ENCODE assay signal across 38 mouse cellular contexts in the genomic region with DNA sequence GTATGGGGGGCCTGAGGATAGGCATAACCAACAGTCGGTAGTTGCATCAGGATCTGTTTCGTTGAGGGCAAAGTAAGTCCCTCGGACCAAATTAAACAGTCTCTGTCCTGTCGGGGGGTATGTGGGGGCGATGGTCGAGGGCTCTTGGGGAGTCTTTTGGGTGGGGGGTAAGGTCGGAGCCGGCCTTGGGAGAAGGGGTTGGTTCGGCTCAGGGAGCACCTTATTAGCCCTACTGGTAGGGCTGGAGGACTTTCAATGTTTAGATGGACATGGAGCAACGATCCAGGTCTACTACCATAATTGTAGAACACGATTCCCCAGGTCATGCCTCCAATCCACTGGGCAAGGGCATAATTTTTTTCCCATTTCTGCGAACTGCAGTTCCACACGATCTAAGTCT. TPM values are rescaled to one million over a fixed set of nuclear protein-coding genes. Genes with fewer than 3 reads are reported as not detected.
"Had no signal": no experiment of that assay in that cellular context is flagged by ENCODE, and none has a peak within 500 bp of the region (broad histone marks: within the 10 kb centered on the region; RNA-seq: fewer than 3 reads in every experiment).

No protein-coding gene starts in this region.

- DNase-seq: cerebellum, adult 2 months; cerebellum, adult 8-10 months; cerebellum, adult 9-10 months; cerebellum, adult 9-11 months; cerebellum, postnatal 10 days; cerebellum, postnatal 14 days; cerebellum, postnatal 25 days; cerebellum, postnatal 36 days; embryo, embryonic 11 days; forebrain, postnatal 0 days; gastrocnemius, adult 2 months; gastrocnemius, postnatal 10 days; gastrocnemius, postnatal 14 days; gastrocnemius, postnatal 25 days; gastrocnemius, postnatal 36 days; heart, adult 18-20 months had no signal

- H3K27ac ChIP-seq: embryonic facial prominence, embryonic 12.5 days; embryonic facial prominence, embryonic 13.5 days; embryonic facial prominence, embryonic 15.5 days; forebrain, embryonic 10.5 days; forebrain, embryonic 12.5 days; forebrain, embryonic 13.5 days; forebrain, embryonic 15.5 days; gastrocnemius, adult 2 months had no signal

- H3K4me1 ChIP-seq: embryonic facial prominence, embryonic 12.5 days; embryonic facial prominence, embryonic 13.5 days; embryonic facial prominence, embryonic 15.5 days; forebrain, embryonic 10.5 days; forebrain, embryonic 12.5 days; forebrain, embryonic 13.5 days; forebrain, embryonic 15.5 days had no signal

- H3K9ac ChIP-seq: embryonic facial prominence, embryonic 12.5 days; embryonic facial prominence, embryonic 13.5 days; embryonic facial prominence, embryonic 15.5 days; forebrain, embryonic 12.5 days; forebrain, embryonic 13.5 days; forebrain, embryonic 15.5 days; forebrain, postnatal 0 days had no signal

- H3K9me3 ChIP-seq: embryonic facial prominence, embryonic 12.5 days; forebrain, embryonic 15.5 days had no signal

- H3K27me3 ChIP-seq: embryonic facial prominence, embryonic 12.5 days; embryonic facial prominence, embryonic 13.5 days; embryonic facial prominence, embryonic 15.5 days; forebrain, embryonic 12.5 days; forebrain, embryonic 13.5 days; forebrain, embryonic 15.5 days had no signal

- H3K4me3 ChIP-seq: embryonic facial prominence, embryonic 12.5 days; embryonic facial prominence, embryonic 13.5 days; embryonic facial prominence, embryonic 15.5 days; erythroblast, embryonic 14.5 days; forebrain, embryonic 10.5 days; forebrain, embryonic 12.5 days; forebrain, embryonic 13.5 days; forebrain, embryonic 15.5 days; gastrocnemius, adult 2 months had no signal

- H3K36me3 ChIP-seq: embryonic facial prominence, embryonic 12.5 days; embryonic facial prominence, embryonic 13.5 days; embryonic facial prominence, embryonic 15.5 days; forebrain, embryonic 10.5 days; forebrain, embryonic 12.5 days; forebrain, embryonic 15.5 days had no signal

RNA-seq across cellular contexts. Expression of a gene that starts 4.7 kb away (rescaled TPM):
- polyA plus RNA-seq: erythroblast, embryonic 14.5 days; gonadal fat pad, adult 2 months had no signal

RNA-seq across cellular contexts. Expression of a gene that starts 5.4 kb away (rescaled TPM):
- total RNA-seq: common myeloid progenitor, adult 5-6 weeks; forebrain, postnatal 0 days; granulocyte monocyte progenitor cell, adult 5-6 weeks had no signal
- polyA plus RNA-seq: cerebellum, adult 2 months; cortical plate, adult 2 months; embryonic facial prominence, embryonic 11.5 days; embryonic facial prominence, embryonic 12.5 days; embryonic facial prominence, embryonic 13.5 days; embryonic facial prominence, embryonic 14.5 days; embryonic facial prominence, embryonic 15.5 days; erythroblast, embryonic 14.5 days; forebrain, embryonic 10.5 days; forebrain, embryonic 11.5 days; forebrain, embryonic 12.5 days; forebrain, embryonic 13.5 days; forebrain, embryonic 14.5 days; forebrain, embryonic 15.5 days; forebrain, embryonic 16.5 days; forebrain, postnatal 0 days; frontal cortex, adult 2 months; gonadal fat pad, adult 2 months had no signal

RNA-seq across cellular contexts. Expression of a gene that starts 22.7 kb away (rescaled TPM):
- total RNA-seq: common myeloid progenitor, adult 5-6 weeks; forebrain, postnatal 0 days; gastrocnemius, adult 18-20 months; gastrocnemius, adult 2 months; gastrocnemius, adult 8-10 months; gastrocnemius, postnatal 10 days; gastrocnemius, postnatal 14 days; gastrocnemius, postnatal 25 days; gastrocnemius, postnatal 36 days; gastrocnemius, postnatal 4 days; granulocyte monocyte progenitor cell, adult 5-6 weeks; heart, adult 18-20 months; heart, adult 8-10 months had no signal
- polyA plus RNA-seq: cerebellum, adult 2 months; cortical plate, adult 2 months; embryonic facial prominence, embryonic 11.5 days; embryonic facial prominence, embryonic 12.5 days; embryonic facial prominence, embryonic 13.5 days; embryonic facial prominence, embryonic 14.5 days; embryonic facial prominence, embryonic 15.5 days; erythroblast, embryonic 14.5 days; forebrain, embryonic 10.5 days; forebrain, embryonic 11.5 days; forebrain, embryonic 12.5 days; forebrain, embryonic 13.5 days; forebrain, embryonic 14.5 days; forebrain, embryonic 15.5 days; forebrain, embryonic 16.5 days; forebrain, postnatal 0 days; frontal cortex, adult 2 months; gonadal fat pad, adult 2 months had no signal

RNA-seq across cellular contexts. Expression of a gene that starts 25.8 kb away (rescaled TPM):
- total RNA-seq: common myeloid progenitor, adult 5-6 weeks; forebrain, postnatal 0 days; gastrocnemius, postnatal 10 days; gastrocnemius, postnatal 14 days; gastrocnemius, postnatal 25 days; gastrocnemius, postnatal 4 days; granulocyte monocyte progenitor cell, adult 5-6 weeks; heart, adult 18-20 months had no signal
- polyA plus RNA-seq: cerebellum, adult 2 months; cortical plate, adult 2 months; embryonic facial prominence, embryonic 11.5 days; embryonic facial prominence, embryonic 12.5 days; embryonic facial prominence, embryonic 13.5 days; embryonic facial prominence, embryonic 14.5 days; embryonic facial prominence, embryonic 15.5 days; erythroblast, embryonic 14.5 days; forebrain, embryonic 10.5 days; forebrain, embryonic 11.5 days; forebrain, embryonic 12.5 days; forebrain, embryonic 13.5 days; forebrain, embryonic 14.5 days; forebrain, embryonic 15.5 days; forebrain, embryonic 16.5 days; frontal cortex, adult 2 months; gonadal fat pad, adult 2 months had no signal
